Mouse (Mus musculus) spleen, adult 2 months (tissue): ENCODE results near the gene Slc23a2. TPM values are rescaled to one million over a fixed set of nuclear protein-coding genes. Genes with fewer than 3 reads are reported as not detected.

Experiments
- DNase-seq, 2 experiments: peaks; one replicate each; pipeline versions ENCODE4 v3.0.0 to v3.0.0-alpha.2; 2012 to 2021; ENCODE audit warnings: low spot score in 2 of 2, low read depth in 1 of 2
- H3K27ac ChIP-seq: fragments of 200-500 bp; 2 replicates; pipeline ENCODE4 v1.5.1; 2012; ENCODE audit warnings: low read length, inconsistent platforms; ENCODE audit not compliant: insufficient read depth
- H3K27me3 ChIP-seq: fragments of 200-500 bp; 2 replicates; pipeline ENCODE4 v1.6.1; 2012; ENCODE audit warnings: mild to moderate bottlenecking, moderate library complexity, low read length, inconsistent platforms; ENCODE audit not compliant: control insufficient read depth, insufficient read depth
- H3K36me3 ChIP-seq: fragments of 200-500 bp; 2 replicates; pipeline ENCODE4 v1.6.1; 2012; ENCODE audit warnings: mild to moderate bottlenecking, low read length, inconsistent platforms; ENCODE audit not compliant: control insufficient read depth, insufficient read depth
- H3K4me1 ChIP-seq: fragments of 200-500 bp; 2 replicates; pipeline ENCODE4 v1.6.1; 2011; ENCODE audit warnings: inconsistent platforms; ENCODE audit not compliant: control insufficient read depth, insufficient read depth, insufficient read length
- H3K4me3 ChIP-seq: fragments of 200-500 bp; 2 replicates; pipeline ENCODE4 v1.5.1; 2011; ENCODE audit warnings: mild to moderate bottlenecking, inconsistent platforms; ENCODE audit not compliant: insufficient read depth, insufficient read length; ENCODE audit errors: extremely low read depth
- CTCF ChIP-seq: fragments of 200-500 bp; IDR thresholded peaks from 2 replicates; pipeline ENCODE4 v1.5.1; 2011; ENCODE audit warnings: mild to moderate bottlenecking, inconsistent platforms; ENCODE audit not compliant: insufficient read depth, insufficient read length, insufficient replicate concordance; ENCODE audit errors: extremely low read depth
- POLR2A ChIP-seq: fragments of 200-500 bp; IDR thresholded peaks from 2 replicates; pipeline ENCODE4 v1.6.1; 2011; ENCODE audit warnings: low read depth, low read length, inconsistent platforms
- WGBS: fragments of 180-500 bp; shearing (Covaris S2); methylation state at CpG from one replicate; pipeline ENCODE4 v1.1.7; 2018; 5-methylcytosine and 5-hydroxymethylcytosine counted together
- polyA plus RNA-seq: library from polyadenylated mRNA; depleted of rRNA; stranded (reverse); fragments of >200 nt; gene quantifications from 2 replicates; pipeline ENCODE4 v1.2.3, GENCODE M21; 2012

Gene Slc23a2
- polyA plus RNA-seq, 1 experiment = 20.6 TPM

DNA sequence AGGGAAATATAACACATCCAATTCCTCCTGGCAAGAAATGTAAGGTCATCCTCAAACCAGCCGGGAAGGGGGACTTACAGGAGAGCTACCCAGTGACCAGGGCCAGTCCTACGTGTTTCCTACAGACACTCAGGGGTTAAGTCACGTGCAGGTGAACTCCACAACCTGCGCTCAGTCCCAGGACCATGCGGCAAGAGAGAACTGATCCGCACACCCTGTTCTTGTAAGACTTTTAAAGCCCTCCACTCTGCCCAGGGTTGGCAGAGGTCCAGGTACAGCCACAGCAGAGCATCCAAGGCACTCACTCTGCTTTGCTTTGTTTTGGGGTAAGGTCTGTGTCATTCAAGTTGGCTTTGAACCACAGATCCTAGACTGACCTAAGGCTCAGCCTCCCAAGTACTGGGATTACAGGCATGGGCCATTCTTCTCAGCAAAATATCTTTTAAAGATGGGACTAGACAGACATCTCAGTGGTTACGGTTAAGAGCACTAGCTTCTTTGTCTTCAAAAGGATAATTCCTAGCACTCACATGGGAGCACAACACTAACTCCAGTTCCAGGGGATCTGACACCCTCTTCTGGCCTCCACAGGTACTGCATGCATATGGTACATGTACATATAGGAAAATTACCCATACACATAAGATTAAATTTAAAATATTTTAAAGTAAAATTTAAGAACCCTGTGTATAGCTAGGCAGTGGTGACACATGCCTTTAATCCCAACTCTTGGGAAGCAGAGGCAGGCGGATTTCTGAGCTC is 8.9 kb downstream of the Slc23a2 start:
- Histone ChIP-seq H3K36me3 (no peaks in the 10 kb centered on the region), H3K4me1 (no peaks in the 10 kb centered on the region; the same call in 1 of the 2 replicates), H3K27ac (no peak overlapping the region), H3K4me3 (no peak overlapping the region), H3K27me3 (no peaks in the 10 kb centered on the region)
- WGBS = 90% methylated on average over 8 of the region's 8 CpGs
- TF ChIP-seq POLR2A = no peak
- TF ChIP-seq CTCF = no peak
- no peak for DNase-seq

GRCm38 (mm10) chr2:132134758-132135157 is 10.2 kb downstream of the Slc23a2 start:
- TF ChIP-seq CTCF = no peak
- TF ChIP-seq POLR2A = no peak
- H3K27ac ChIP-seq = no peak overlapping the region

DNA sequence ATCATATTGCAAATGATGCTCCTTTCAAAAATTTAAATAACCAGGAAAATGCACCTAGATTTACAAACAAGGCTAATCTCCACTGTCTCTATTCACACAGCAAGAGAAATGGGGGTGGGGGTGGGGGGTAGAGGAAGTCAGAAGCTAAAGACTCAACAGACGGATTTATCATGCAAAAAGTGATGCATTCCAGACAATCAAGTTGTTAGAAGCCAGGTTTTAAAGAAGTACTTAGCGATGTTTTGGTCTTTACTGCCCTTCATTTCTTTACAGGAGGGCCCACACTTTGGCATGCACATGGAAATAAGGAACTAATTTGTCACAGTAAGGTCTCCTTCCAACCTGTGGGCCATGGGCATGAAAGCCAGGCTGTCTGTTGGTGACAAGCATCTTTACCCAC is 11.5 kb downstream of the Slc23a2 start:
- 75% methylated on average over 2 of the region's 2 CpGs for WGBS
- no peak for TF ChIP-seq CTCF
- no peak for TF ChIP-seq POLR2A
- no peaks in the 10 kb centered on the region for H3K27me3 ChIP-seq
- peaks cover 2% of the 10 kb centered on the region for H3K4me1 ChIP-seq
- H3K4me3 ChIP-seq = no peak overlapping the region
- H3K36me3 ChIP-seq = no peaks in the 10 kb centered on the region
- no peak overlapping the region for H3K27ac ChIP-seq
- no peak for DNase-seq

More at GRCm38 (mm10) chr2:132134758-132135157, 10.2 kb downstream of the Slc23a2 start:
- H3K4me1 ChIP-seq = peaks cover 2% of the 10 kb centered on the region
- 88% methylated on average over 4 of the region's 4 CpGs for WGBS
- no peak for DNase-seq
- no peaks in the 10 kb centered on the region for H3K36me3 ChIP-seq
- no peak overlapping the region for H3K4me3 ChIP-seq
- no peaks in the 10 kb centered on the region for H3K27me3 ChIP-seq

GRCm38 (mm10) chr2:132131266-132131665 is 13.6 kb downstream of the Slc23a2 start:
- H3K27me3 ChIP-seq = no peaks in the 10 kb centered on the region
- 3% methylated on average over 9 of the region's 9 CpGs for WGBS
- H3K4me3 ChIP-seq = no peak overlapping the region
- peak in 1 of 2 experiments; percentile 43 for DNase-seq
- no peaks in the 10 kb centered on the region for H3K36me3 ChIP-seq
- no peak overlapping the region for H3K27ac ChIP-seq
- TF ChIP-seq POLR2A (no peak), CTCF (no peak)
- peaks cover 2% of the 10 kb centered on the region for H3K4me1 ChIP-seq

GRCm38 (mm10) chr2:132129980-132130379 is 14.9 kb downstream of the Slc23a2 start:
- peaks cover 2% of the 10 kb centered on the region for H3K4me1 ChIP-seq
- 91% methylated on average over 7 of the region's 7 CpGs for WGBS
- DNase-seq = no peak
- H3K4me3 ChIP-seq = no peak overlapping the region
- no peaks in the 10 kb centered on the region for H3K27me3 ChIP-seq
- no peaks in the 10 kb centered on the region for H3K36me3 ChIP-seq
- TF ChIP-seq POLR2A = no peak
- no peak for TF ChIP-seq CTCF
- no peak overlapping the region for H3K27ac ChIP-seq

- peaks cover 2% of the 10 kb centered on the region for H3K4me1 ChIP-seq
- H3K27me3 ChIP-seq = no peaks in the 10 kb centered on the region
- WGBS = 92% methylated on average over 7 of the region's 7 CpGs
These were observed 15.7 kb downstream of the Slc23a2 start for GRCm38 (mm10) chr2:132129247-132129646.

DNA sequence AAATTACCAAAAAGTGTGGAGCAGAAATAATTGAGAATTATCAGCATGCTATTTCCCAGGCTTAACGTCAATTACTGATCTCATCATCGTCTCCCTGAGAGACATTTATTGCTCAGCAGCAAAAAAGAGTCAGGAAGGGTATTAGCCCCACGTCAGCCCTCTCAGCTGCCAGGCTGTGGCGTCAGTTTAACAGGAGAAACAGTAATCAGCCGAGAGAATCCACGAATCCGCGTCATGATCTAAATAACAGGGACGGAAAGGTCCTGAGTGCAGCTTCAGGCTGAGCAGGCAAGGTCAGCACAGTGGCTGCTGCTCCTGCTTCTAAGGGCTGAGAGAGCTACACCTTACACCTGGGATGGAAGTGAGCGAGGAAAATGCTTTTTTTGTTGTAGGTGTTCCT is 17.0 kb downstream of the Slc23a2 start:
- WGBS = 86% methylated on average over 10 of the region's 10 CpGs
- H3K4me1 ChIP-seq = peaks cover 2% of the 10 kb centered on the region
- no peak for DNase-seq

More at GRCm38 (mm10) chr2:132129247-132129646, 15.7 kb downstream of the Slc23a2 start:
- no peak overlapping the region for H3K27ac ChIP-seq
- DNase-seq = no peak
- no peak overlapping the region for H3K4me3 ChIP-seq
- H3K36me3 ChIP-seq = no peaks in the 10 kb centered on the region
- TF ChIP-seq CTCF (no peak), POLR2A (no peak)

More for the DNA sequence above, 17.0 kb downstream of the Slc23a2 start:
- Histone ChIP-seq H3K27me3 (no peaks in the 10 kb centered on the region), H3K36me3 (no peaks in the 10 kb centered on the region), H3K4me3 (no peak overlapping the region), H3K27ac (no peak overlapping the region)
- TF ChIP-seq POLR2A (no peak), CTCF (no peak)
